Mouse (Mus musculus) right cerebral cortex, postnatal 36 days (tissue): ENCODE data around the gene Sacm1l.
A peak's percentile ranks its signal among the peaks of the same experiment; 100 is the strongest.

Experiments used
- DNase-seq, 2 experiments: peaks; one replicate each; pipeline ENCODE4 v3.0.0; 2022; ENCODE audit warnings: low spot score in 2 of 2, mixed read lengths in 1 of 2

Sacm1l gene

GRCm38 (mm10) chr9:123529392-123530157 is at the start of gene Sacm1l:
Gene Sacm1l (plus strand): TSS chr9:123529759.
- DNase-seq = peak; percentile 97 to 99

DNA sequence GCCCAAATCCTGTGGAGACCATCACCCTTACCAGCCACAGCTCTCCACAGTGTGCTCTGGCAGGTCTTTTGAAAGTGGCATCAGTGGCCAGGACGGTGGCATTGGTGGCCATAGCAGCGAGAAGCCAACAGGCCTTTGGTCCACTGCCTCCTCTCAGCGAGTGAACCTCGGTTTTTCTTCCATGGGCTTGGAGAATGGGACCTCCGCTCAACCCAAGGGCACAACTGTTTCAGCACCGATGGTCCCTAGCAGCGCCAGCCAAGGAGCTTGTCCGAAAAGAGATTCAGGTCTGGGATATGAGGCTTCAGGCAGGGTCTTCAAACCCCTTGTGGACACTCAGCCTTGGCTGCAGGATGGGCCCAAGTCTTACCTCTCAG is 49.7 kb upstream of the Sacm1l start:
- DNase-seq = no peak

GRCm38 (mm10) chr9:123480253-123480921 is 49.2 kb upstream of the Sacm1l start:
- DNase-seq = no peak

- no peak for DNase-seq
Measured at GRCm38 (mm10) chr9:123481136-123481535, 48.4 kb upstream of the Sacm1l start.

DNA sequence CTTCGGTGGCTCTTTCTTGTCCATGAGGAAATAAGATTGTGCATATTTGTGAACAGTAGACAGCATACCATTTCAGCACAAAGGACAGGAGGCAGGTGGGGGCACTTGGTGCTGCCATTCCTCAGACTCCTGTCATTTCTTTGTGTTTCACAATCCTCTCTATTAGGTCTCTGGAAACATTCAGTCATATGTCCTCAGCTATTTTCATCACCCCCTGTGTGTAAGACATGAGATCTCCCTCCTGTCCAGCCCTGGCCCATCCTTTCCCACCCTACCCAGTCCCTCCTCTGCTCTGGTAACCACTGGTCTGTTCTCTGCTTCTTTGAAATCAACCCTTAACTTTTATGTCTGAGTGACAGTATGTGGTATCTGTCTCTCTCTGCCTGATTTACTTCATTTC is 46.0 kb upstream of the Sacm1l start:
- no peak for DNase-seq

GRCm38 (mm10) chr9:123484830-123485229 is 44.7 kb upstream of the Sacm1l start:
- no peak for DNase-seq

DNA sequence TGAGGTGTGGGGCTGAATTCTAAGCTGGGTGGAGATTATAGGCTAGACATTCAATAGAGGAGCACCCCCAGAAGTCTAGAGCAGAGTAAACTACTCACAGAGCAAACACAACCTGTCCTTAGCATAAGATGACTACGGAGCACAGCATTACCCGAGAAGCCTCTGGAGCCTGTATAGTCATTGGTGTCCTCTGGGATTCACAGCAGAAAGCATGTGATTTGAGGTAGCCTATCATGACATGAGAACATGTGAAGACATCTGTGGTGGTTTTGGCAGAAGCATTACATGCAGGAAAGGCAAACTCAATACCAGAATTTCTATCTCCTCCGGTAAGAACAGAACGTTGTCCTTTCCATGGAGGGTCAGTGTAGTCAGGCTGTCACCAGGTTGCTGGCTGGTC is 44.0 kb upstream of the Sacm1l start:
- DNase-seq = no peak

GRCm38 (mm10) chr9:123486635-123487034 is 42.9 kb upstream of the Sacm1l start:
- DNase-seq = no peak

DNA sequence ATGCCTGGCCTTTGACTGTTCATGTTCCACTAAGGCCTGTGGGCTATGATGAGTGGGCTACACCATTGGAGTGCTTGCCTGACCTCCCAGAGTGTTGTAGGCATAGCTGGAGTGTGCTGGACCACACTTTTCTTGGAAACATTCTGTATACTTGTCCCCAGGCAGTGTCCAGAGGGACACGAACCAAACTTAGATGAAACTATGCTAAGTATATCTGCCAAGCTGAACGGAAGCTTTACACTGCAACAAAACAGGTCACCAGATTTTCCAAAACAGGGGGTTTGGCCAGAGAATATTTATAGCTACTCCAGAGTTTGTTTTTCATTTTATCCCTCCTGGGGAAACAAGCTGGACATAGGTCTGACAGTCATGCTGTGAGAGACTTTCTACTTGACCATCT is 40.5 kb upstream of the Sacm1l start:
- DNase-seq = no peak

GRCm38 (mm10) chr9:123489727-123490343 is 39.7 kb upstream of the Sacm1l start:
- no peak for DNase-seq

GRCm38 (mm10) chr9:123490930-123491329 is 38.6 kb upstream of the Sacm1l start:
- no peak for DNase-seq

GRCm38 (mm10) chr9:123491917-123492585 is 37.5 kb upstream of the Sacm1l start:
- DNase-seq = no peak

DNA sequence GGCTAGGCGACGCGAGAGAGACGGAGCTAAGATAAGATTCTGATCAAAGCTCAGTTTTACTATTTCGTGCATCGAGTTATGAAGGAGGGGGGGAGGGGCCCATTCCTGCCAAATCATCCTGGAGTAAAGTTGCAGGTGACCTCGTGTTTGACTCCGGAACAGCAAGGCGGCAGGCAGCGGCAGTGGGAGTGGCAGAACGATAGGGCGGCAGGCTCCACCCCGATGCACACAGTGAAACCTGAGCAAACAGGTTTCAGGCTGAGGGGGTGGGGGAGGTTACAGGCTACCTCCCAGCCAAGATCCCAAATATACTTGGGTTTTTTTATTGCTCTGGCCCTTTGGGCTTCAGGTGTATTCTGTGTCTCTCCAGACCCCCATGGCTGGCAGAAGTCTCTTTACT is 32.9 kb upstream of the Sacm1l start:
- no peak for DNase-seq

GRCm38 (mm10) chr9:123497906-123498305 is 31.7 kb upstream of the Sacm1l start:
- no peak for DNase-seq

GRCm38 (mm10) chr9:123500480-123500879 is 29.1 kb upstream of the Sacm1l start:
- no peak for DNase-seq

DNA sequence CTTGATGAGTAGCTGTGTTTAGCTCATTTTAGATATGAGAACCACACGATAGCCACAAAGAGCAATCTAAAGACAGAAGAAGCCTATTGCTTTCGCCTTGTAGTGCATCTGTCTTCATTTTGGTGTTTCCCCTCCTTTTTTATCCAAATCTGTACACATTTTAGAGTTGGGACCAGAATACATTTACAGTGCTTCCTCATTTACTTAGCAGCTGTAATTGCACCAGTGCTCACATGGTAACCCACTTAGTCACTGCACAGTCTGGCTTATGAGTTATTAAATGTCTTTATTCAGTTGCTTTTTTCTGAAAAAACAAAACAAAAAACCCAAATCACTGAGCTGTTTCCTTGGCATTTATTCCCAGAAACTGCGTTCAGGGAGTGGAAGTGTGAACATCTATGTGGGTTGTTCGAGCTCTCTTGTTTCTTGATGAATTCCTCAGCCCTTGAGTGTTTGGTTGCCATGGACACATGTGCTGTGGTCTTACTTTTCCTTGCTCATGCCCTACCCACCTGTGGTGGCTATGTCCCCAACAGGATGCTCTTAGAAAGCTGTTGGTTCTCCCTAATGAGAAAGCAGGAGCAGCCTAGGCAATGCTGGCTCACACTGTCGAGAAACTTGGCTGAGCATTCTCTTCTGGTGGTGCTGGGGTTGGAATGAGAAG is 26.3 kb upstream of the Sacm1l start:
- peak; percentile 56 to 70 for DNase-seq

DNA sequence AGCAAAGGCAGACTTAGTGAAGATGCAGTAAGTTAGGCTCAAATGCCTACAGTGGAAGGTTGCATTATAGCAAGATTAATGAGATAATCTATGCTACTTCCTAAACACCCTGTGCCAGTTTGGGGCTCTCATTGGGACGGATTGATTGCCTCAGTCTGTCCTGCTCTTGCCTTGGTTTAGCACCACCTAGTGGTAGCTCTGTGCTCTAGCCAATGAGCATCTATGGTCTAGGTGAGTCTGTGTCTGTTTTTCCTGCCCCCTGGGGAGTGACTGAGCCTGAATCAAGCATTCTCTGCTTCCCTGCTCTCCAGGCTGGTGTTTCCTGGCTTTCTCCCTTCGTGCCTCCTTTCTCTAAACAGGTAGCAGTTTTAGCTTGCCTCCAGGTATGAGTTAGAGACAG is 25.2 kb upstream of the Sacm1l start:
- no peak for DNase-seq

- DNase-seq = no peak
Measured at GRCm38 (mm10) chr9:123505598-123505997, 24.0 kb upstream of the Sacm1l start.

DNA sequence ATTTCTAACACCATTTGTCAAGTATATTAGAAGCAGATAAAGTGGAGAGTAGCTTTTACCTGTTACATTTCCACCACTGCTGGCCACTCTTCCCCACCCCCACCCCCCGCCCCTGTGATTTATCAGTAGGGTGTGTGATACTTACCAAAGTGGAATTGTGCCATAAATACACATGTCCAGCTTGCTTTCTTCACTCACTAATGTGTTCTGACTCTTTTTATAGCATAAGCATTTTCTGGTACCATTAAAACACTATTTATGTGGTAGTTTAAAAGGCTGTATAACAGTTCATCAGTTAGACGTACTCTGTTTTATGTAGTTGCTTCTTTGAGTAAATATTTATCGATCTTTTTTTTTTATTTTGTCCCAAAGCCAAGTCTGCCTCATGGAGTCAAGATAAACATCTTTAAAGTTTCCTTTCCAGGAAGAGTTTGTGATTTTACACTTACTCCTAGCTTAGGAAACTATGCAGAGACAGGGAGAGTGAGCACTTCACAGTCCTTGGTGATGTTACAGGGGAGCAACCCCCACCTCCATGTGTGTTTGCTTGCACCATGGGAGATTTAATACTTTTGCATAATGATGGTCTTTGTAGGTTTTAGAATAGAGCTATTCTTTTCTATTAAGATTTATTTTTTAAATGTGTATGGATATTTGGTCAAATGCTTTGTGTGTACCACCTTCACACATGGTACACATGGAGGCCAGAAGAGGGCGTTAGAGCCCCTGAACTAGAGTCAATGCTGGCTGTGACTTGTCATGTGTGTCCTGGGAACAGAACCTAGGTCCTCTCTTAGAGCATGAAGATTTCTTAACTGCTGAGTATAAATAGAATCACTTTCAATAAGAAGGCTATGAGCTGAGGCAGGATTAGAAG is 23.1 kb upstream of the Sacm1l start:
- DNase-seq = no peak

DNA sequence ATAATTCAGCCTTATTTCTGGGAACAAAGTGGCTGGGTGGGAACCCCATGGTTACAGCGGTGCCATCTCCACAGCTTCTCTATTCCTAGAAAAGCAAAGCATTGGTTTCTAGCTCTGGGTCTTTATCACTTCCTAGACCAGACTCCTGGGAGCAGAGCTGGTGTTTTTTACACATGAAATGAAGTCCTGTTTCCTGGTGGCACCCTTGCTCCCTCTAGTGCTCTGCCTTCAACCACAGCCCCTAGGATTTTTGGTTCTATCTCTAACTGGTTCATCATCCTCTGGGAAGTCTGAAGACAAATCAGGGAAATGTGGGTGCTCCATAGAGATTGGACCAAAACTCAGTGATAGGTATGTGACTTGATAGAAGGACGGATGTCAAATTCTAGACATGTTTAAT is 22.2 kb upstream of the Sacm1l start:
- no peak for DNase-seq

DNA sequence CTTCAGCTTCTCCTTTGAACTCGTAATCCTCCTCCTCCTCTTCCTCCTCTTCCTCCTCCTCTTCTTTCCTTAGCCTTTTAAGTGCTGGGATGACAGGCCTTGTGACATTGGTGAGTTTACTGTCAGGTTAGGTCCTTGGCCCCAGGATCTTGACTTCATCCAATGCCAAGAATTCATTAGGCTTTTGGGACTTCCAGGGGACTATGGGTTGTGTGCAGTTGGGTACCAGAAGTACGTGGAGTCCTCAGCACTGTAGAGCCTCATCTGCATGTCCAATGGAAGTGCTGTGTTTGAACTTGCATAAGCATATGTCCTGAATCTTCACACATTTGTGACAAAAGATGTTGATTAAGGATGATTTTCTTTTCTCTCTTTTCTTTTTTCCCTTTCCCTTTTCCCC is 20.6 kb upstream of the Sacm1l start:
- DNase-seq = no peak
